Mouse (Mus musculus) layer of hippocampus, adult 9-10 months (tissue): ENCODE data around the gene Vgll4.
"Not testable (repeated sequence)": the region's sequence is repeated elsewhere in the genome, so short reads cannot be mapped to it uniquely, and the experiment has no call there.

Experiments
- DNase-seq: peaks from one replicate; pipeline ENCODE4 v3.0.0; 2022; ENCODE audit warnings: low spot score

Gene Vgll4

GRCm38 (mm10) chr6:114893427-114894209 lies 76.2 kb downstream of the Vgll4 start:
- DNase-seq: peak; percentile 49

- DNase-seq: peak; percentile 73
Observed at GRCm38 (mm10) chr6:114892363-114892762, 77.4 kb downstream of the Vgll4 start.

- no peak for DNase-seq
Observed at GRCm38 (mm10) chr6:114891771-114892170, 78.0 kb downstream of the Vgll4 start.

GRCm38 (mm10) chr6:114891272-114891671 lies 78.5 kb downstream of the Vgll4 start:
- no peak for DNase-seq

- DNase-seq: peak; percentile 65
Observed at GRCm38 (mm10) chr6:114890411-114891115, 79.2 kb downstream of the Vgll4 start.

GRCm38 (mm10) chr6:114889971-114890370 lies 79.8 kb downstream of the Vgll4 start:
- not testable (repeated sequence) for DNase-seq

- peak; percentile 60 for DNase-seq
Observed at GRCm38 (mm10) chr6:114888922-114889321, 80.9 kb downstream of the Vgll4 start.

GRCm38 (mm10) chr6:114886504-114887361 lies 83.1 kb downstream of the Vgll4 start:
- no peak for DNase-seq

GRCm38 (mm10) chr6:114886012-114886411 lies 83.8 kb downstream of the Vgll4 start:
- DNase-seq: no peak

- DNase-seq: no peak
Observed at GRCm38 (mm10) chr6:114885129-114885528, 84.7 kb downstream of the Vgll4 start.

GRCm38 (mm10) chr6:114883261-114883740 lies 86.5 kb downstream of the Vgll4 start:
- DNase-seq: peak; percentile 61

GRCm38 (mm10) chr6:114882675-114883074 lies 87.1 kb downstream of the Vgll4 start:
- DNase-seq: no peak

- DNase-seq: no peak
Observed at GRCm38 (mm10) chr6:114882212-114882611, 87.6 kb downstream of the Vgll4 start.

GRCm38 (mm10) chr6:114880798-114881197 lies 89.0 kb downstream of the Vgll4 start:
- no peak for DNase-seq

- DNase-seq: no peak
Observed at GRCm38 (mm10) chr6:114878841-114879520, 90.8 kb downstream of the Vgll4 start.

- DNase-seq: no peak
Observed at GRCm38 (mm10) chr6:114876546-114876945, 93.2 kb downstream of the Vgll4 start.

- no peak for DNase-seq
Observed at GRCm38 (mm10) chr6:114876033-114876432, 93.8 kb downstream of the Vgll4 start.

- DNase-seq: peak; percentile 76
Observed at GRCm38 (mm10) chr6:114875018-114875558, 94.7 kb downstream of the Vgll4 start.

- no peak for DNase-seq
Observed at GRCm38 (mm10) chr6:114874138-114874928, 95.5 kb downstream of the Vgll4 start.

- no peak for DNase-seq
Observed at GRCm38 (mm10) chr6:114873808-114874137, 96.0 kb downstream of the Vgll4 start.
